Mouse (Mus musculus) left cerebral cortex, adult 18-20 months (tissue): ENCODE measurements around the gene Cdrt4. TPM values are rescaled to one million over a fixed set of nuclear protein-coding genes. Genes with fewer than 3 reads are reported as not detected.

Experiments used
- DNase-seq, 2 experiments: peaks; one replicate each; pipeline ENCODE4 v3.0.0; 2021 to 2022; ENCODE audit warnings: low spot score in 2 of 2, mixed read lengths in 1 of 2
- total RNA-seq, 2 experiments: library from RNA; stranded (reverse); gene quantifications; 2 replicates each; pipeline ENCODE4 v1.2.3; 2021

The Cdrt4 gene
- total RNA-seq, 2 experiments from 2014 or later: not detected

DNA sequence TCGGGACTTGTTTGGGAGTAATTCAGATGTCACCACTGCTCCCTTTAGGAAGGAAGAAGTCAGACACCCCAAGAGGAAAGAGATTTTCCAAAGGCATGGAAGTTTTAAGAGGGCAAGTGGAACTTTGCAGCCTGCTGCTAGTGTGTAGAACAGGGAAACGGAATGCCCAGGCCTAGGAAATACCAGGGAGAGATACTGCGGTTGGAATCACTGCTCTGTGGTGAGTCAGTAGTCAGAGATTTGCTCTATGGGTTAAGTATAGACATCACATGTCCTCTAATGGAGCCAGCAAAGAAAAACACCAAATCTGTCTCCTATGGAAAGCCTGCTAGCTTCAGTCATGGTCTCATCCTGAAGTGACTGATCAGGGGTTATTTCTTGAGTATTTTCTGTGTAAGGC lies 10.8 kb upstream of the Cdrt4 start:
- no peak for DNase-seq

DNA sequence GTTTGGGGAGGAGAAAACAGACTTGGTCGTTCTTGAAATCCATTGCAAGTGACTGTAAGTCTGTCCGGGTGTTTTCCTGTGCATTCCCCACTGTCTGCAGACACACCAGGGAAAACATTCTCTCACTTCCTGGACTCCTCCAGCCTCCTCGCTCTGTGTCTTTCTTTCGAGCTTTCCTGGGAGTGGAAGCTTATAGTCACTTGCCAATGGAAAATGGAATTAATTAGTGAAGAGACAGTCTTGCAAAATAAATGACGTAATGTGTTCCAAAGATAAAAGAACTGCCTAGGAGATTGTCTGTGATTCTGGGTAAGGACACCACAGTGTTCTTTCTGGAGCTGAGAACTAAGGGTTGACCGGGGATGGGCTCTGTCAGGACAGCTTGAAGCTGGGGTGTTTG lies 7.5 kb upstream of the Cdrt4 start:
- no peak for DNase-seq

DNA sequence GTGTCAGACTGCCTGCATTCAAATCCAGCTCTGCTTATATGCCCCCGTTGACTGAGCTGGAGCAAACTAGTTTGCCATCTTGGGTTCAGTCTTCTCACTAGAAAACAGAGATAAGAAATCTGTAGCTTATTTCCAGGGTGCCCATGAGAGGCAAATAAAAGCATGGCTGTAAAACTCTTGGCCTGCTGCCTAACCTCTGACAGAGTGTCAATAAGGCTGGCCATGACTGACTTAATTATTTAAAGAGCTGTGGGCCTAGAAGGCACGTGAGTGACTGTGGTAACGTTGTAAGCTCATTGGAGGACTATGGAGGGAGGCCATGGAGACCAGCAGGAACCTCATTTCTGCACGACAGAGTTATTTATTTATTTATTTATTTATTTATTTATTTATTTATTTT lies 5.5 kb upstream of the Cdrt4 start:
- DNase-seq: no peak

DNA sequence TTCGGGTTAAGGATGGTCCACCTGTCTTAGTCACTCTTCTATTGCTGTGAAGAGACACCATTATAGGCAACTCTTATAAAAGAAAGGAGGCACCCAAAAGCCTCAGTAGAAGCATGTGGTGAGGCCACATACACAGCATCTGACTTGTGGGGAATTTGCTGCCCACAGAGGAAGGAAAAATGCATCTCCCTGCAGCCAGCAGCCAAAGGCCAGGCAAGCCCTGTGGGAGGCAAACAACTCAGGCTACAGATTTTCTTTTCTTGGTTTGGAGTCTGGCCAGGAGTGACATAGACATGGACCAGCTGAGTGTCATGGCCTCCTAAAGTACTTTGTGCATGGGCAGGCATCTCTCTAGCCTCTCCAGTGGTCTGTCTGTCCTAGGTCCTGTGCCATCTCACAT lies 1.4 kb upstream of the Cdrt4 start:
- DNase-seq: no peak

DNA sequence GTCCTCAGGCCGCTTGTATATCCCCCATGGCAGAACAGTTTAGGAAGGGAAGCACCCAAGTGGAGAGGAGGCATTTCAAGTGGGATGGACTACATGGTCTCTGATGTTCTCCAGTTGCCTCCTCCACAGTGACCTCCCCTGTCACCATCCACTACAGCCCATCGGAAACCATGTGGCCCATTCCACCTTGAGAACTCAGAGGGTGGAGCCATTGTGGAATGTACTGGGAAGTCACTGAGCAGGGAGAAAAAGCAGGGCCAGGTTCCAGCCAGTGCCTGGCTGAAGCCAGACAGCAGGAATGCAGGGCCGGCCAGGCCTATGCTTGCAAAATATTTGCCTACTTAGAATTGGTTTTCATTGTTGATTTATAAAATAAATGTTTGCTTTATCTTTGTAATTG lies 3.8 kb downstream of the Cdrt4 start:
- no peak for DNase-seq

DNA sequence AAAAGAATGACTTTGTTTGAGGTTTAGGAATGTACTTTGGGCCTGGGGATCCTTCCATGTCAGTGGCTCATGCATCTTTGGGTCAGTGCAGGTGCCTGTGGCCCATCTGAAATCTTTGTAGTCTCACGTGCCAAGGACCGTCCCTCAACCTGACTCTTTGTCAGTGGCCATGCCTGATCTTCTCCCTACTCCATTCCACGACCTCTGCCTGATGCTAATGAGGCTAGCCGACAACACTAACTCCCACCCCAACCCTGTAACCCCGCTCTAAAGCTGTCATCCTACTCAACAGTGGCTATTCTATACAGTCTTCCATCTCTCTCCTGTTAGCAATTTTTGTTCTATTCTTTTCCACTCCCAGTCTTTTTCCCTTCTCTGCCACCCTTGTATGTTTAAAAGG lies 4.2 kb downstream of the Cdrt4 start:
- no peak for DNase-seq

DNA sequence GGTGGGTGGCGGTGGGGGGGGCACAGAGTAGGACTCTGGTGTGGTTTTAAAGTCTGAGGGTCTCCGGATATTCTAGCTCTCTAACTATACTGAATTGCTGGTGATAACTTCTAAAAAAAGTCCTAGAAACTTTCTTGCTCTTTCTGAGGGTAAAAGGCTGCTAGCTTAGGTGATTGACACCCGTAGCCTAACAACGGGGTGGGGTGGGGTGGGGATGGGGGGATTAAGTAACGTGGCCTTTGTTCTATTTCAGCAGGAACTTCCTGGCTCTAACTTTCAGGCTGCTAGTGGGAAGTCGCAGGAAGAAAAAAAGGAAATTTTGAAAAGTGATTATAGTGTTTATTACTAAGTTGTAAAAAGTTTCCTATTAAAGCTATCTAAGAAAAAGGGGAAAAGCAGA lies 4.8 kb downstream of the Cdrt4 start:
- no peak for DNase-seq

DNA sequence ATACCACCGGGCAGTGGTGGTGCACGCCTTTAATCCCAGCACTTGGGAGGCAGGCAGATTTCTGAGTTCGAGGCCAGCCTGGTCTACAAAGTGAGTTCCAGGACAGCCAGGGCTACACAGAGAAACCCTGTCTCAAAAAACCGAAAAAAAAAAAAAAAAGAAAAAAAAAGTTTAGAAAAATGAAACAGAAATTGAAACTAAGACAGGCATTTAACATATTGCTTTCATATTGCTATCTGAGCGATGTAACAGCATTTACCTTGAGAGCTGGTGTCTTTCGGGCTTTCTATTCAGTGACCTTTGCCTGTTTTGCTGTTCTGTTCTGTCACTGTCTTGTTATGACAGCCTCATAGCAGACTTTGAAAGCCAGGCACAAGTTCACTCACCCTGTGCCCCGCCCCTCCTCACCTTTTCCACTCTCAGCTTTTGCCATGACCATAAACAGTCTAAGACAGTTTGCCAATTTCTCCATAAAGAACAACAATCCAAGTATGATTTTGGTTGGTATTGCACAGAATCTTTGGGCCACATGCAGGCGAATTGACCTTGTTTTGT lies 6.7 kb downstream of the Cdrt4 start:
- no peak for DNase-seq

DNA sequence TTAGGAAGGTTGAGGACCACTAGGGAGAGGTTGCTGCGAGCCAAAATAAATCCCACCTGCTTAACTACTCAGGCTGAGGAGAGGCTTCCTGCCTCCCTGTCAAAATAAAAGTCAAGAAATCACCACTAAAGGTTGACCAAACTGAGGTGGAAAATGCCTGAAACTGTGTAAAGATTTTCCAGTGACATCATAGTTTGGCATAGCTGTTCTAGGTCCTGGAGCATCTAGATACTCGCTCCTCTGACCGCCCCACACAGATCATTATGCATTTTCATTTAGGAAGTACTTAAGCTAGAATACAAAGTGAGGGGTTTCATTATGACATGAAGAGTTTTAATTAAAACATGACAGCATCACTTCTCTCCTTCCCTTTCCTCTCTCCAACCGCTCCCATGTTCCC lies 12.3 kb downstream of the Cdrt4 start:
- no peak for DNase-seq

DNA sequence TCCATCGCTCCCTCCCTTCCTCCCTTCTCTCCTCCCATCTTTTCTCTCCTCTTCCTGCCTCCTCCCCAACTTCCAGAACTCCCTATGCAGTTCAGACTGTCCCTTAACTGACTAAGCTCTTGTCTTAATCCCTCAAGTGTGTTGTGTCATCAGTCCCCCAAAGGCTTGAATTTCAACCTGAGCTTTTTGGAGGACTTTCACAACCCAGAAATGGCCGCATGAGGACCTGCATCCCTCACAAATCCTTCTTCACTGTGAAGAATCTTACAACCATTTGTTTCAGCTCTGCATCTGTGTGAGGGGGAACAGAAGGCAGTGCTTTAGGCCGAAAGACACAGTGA lies 15.4 kb downstream of the Cdrt4 start:
- DNase-seq: no peak

DNA sequence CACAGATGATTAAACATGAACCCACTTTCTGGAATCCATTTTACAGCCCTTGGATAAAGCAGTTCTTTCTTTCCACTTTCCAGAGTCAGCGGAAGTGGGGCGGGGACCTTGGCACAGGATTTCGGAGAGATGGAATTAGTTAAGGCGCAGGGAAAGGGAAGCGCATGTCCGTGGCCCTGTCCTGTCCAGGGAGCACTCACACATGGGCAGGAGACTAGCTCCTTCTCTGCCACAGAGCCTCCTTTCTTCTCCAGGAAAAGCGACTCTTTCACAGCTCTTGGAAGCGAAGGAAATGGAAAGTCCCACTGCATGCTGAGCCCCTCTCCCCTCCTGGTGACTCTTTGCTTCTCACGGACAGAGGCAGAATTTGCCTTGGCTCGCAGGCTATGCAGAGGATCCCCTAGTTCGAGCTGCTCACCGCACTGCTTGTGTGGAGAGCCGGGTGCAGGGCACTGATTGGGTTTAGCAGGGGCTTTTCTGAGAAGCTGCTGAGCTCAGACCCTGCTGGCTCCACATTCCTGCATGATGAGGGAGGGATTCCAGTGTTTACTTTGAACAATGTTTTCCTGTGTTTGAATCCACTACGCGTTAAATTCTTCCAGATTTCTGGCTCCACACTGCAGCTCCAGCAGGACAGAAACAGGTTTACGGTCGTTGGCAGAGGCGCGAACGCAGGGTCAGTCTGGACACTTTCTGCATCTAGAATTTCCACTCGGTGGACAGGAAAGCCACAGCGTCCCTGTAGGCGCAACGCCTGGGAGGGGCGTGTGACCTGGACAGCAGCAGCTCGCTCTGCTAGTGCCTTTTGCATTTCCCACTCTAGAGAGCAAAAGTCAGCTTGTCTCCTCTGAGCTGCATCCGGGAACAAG lies 16.0 kb downstream of the Cdrt4 start:
- peak; percentile 8 to 10 for DNase-seq

DNA sequence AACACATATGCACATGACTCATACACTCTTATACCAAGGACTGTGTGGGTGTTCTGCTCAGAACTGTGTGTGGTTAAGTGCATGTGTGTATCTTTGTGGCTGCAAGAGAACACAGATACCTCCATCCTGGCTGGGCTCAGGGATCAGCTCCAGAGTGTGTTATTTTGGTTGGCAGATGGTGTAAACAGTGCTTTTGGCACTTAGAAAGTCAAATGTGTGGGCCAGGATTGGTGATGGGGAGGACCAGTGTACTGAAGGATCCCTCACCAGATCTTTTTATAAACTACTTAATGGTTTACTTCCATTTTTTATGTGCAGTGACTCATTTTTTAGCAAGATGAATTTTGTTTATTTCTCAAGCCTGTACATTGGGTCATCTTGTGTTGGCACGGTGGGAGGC lies 26.2 kb downstream of the Cdrt4 start:
- DNase-seq: no peak

DNA sequence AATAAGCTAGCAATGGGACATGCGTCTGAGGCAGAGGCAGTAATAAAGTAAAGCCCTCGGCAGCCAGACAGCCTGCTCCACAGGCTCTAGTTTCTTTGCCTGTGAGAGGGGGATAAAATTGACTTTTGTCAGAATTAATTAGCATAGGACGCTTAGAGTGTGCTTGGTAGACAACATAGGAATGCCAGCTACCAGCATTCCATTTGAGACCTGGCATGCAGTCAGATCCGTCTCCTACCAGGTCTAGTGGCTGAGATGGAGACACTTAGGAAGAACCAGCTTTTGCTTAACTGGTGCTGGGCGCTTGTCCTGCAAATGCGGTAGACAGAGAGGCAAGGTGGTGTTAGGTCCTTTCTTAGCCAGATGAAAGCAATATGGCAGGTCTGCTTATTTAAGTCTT lies 27.9 kb downstream of the Cdrt4 start:
- DNase-seq: no peak

DNA sequence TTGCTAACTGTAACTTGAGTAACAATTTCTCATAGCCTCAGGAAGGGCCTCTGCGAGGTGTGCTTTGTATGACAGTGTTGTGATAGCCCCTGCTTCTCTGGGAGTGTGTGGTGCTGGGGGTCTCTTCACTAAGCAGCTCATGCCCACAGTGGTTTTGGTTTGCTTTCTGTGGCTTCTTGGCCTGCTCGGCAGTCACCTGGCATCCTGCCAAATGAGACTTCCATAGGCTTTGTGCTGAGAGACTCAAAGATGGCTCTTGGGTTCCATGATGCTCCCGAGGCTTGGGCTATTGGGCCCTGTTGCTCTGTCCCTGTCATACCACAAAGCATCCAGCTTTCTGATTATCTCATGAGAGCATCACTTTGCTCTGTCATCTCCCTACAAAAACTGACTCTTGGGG lies 30.7 kb downstream of the Cdrt4 start:
- no peak for DNase-seq

DNA sequence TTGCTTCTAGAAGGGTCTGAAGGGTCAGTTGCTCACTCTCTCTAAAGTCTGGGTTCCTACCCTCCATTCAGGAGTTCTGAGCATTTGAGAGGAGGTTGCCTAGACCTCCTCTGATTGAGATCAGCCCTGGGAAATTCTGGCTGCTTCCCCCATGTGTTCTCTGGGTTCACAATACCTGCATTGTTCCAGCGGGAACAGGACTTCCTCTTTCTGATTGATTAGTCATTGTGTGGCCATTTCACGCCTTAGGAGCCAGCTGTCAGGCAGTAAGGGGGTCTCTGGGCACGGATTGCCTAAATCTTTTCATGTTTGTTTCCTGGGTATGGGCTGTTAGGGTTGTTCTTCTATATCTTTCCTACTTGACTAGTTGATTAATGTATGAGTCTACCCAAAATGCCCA lies 32.8 kb downstream of the Cdrt4 start:
- DNase-seq: no peak

DNA sequence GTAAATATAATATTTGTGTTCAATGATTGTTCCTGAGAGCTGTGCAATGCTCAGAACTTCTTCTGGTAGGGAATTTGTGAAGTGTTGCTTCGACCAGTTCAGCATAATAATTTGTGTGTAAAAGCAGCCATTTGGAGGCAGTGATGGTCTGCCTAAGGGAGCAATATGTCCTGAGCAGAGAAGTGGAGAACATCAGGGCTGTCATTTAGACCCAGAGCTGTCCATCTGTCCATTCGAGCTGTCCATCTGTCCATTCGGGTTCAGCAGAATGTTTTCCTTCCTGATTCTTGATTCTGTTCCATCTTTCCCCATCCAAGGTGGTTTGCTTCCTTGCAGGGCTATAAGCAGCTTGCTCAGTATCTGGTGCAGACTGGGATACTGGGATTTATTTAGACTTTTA lies 33.4 kb downstream of the Cdrt4 start:
- DNase-seq: no peak

DNA sequence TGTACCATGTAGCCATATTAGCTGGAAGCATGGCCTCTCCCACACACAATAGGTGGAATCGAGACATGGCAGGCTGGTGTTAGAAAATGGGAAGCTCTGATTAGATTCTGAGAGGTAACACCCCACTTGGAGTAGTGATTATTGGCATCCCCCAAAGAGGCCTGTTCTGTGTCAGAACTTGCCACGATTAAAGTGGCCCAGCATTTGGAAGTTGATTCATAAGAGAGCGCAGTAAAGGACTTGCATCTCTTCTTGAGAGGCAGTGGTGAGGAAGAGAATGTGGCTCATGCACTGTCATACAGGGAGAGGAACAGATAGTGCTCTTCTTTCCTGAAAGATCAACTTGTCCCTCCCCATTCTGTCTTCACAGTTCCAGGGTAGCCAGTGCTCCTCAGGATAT lies 34.1 kb downstream of the Cdrt4 start:
- no peak for DNase-seq

DNA sequence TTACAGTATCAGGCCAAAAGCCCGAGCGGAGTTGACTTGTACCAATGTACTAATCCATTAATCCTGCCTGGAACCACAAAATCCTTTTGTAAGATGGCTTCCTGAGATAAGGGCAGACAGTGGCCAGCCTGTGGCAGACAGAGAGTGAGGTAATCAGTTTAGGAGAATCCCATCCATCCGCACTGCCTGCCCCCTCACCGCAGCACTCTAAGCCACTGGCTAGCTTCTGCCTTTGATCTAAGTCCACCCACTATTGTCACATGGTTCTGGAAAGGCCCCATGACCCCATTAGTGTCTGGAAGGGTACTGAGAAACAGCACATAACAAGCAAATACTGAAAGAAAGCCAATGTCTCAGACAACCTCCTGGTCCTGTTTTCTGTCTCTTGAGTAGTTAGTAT lies 35.6 kb downstream of the Cdrt4 start:
- DNase-seq: no peak

DNA sequence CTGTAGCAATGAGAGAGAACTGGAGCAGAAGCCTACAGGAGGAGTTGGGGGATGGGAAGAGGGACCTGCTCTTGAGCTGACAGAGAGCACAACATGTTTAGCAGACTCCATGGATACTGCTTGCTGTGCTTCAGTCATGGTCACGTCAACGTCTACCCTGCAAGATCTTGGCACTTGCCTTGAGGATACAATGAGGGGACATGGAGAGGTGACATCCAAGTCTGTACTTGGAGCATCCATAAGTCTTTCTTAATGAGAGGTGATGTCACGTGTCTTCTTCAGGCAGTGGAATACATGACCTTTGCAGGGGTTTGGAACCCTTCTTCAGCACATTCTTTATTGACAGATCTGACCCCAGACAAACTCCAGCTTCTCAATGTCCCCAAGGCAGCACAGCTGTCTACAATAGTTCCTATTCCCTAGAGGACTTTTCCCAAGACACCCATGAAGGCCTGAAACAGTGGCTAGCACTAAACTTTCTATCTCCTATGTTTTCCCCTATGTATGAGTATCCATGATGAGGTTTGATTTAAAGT lies 39.2 kb downstream of the Cdrt4 start:
- DNase-seq: no peak

DNA sequence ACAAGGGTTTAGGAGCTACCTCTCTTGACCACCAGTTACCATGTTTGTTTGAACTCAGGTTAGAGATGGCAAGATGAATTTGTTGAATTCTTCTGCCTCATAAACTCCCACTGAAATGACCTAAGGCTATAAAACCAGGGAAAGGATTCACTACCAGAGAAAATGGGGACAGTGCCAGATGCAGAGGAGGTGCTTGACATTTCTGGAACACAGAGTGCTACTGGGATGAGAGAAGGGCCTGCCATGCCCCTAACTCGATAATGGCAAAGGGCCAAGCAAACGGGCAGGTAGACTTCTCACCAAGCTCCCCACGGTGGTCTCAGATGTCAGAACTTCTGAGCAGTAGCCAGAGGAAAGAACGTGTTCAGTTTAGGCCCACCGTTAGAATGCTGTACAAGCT lies 39.8 kb downstream of the Cdrt4 start:
- no peak for DNase-seq

DNA sequence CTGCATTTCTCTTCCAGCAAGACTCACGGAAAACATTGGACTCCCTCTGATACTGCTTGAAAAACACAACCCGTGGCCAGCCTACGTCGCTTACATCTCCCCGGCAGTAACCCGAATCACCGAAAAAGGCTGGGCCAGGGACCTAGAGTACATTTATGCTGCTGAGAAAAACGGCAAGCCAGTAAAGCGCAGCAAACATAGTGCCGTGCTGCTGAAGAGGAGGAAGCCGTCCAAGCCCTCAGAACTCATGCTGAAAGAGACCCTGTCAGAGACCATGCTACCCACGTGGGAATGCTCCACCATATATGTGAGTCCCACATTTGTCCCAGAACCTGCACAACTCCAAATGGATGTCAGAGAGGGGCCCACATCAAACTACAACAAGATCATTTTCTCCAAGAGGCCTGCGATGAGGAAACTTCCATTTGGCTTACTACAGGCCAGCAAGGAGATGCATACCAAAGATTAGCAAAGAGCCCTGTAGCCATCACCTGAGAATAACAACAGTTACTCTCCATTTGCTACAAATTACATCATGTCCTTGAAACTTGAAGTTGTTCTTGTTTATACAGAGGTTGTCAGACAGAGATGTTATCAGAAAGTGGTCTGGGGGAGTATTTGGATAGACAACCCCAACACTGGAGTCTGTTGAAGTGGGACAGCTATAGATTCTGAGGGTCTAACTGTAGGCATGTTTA lies 41.7 kb downstream of the Cdrt4 start:
- DNase-seq: no peak

DNA sequence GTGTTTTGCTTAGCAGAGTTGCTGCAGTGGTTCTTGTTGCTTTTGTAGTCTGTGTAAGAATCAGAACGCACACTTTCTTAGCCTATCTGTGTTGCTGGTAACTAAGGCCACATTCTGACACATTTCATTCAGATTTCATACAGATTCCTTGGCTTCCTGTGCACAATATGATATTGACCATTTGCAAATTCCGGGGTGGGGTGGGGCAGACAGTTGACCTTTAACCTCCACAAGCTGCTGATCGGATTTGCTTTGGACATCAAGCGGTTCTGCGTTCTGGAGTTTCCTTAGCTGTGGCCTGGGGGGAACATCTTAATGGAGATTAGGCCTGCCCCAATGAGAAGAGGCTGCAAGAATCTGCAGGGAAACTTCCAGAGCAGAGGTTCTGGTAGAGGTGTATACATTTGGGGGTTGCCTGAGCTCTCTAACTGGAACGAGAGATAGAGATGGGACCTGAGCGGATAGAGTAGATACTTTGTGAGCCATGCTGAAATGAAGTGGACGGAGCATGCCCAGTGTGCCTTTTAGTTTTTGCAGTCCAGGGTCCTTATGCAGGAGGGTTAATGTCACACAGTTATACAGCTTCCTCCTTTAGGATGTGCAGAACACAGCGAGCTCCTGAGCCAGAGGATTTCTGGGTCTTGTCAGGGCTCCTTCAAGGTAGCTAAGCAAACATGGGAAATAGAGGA lies 44.2 kb downstream of the Cdrt4 start:
- DNase-seq: no peak
